Mouse (Mus musculus): ENCODE data around the gene Gm2007. TPM values are rescaled to one million over a fixed set of nuclear protein-coding genes. Genes with fewer than 3 reads are reported as not detected.
"Not testable (repeated sequence)": the region's sequence is repeated elsewhere in the genome, so short reads cannot be mapped to it uniquely, and the experiment has no call there.

The Gm2007 gene
- polyA plus RNA-seq (2017; shearing (Covaris generic)): 1 to 10 TPM in 1 of 2 experiments, not detected in 1; 8.7 TPM

DNA sequence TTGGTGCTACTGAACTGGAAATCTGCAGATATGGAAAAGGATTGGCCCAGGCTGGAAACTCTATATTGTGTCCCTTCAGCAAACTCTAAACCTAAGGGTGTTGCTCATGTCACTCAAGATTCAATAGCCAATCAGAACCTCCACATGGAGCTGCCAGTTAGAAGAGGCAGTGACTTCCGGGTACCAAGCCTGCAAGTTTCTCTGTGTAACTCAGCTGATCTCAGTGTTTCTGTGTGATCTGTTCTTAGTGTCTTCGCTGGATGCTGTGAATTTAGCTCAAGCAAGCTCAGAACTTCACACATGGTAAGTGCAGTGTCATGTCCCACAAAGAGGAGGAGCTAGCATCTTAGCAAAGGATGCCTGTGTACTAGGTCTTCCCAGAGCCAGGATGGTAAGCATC is at the start of gene Gm2007:
Gene Gm2007 (plus strand): TSS at position 301 of the 400 bp plus-strand sequence.
- ATAC-seq: not testable (repeated sequence)

DNA sequence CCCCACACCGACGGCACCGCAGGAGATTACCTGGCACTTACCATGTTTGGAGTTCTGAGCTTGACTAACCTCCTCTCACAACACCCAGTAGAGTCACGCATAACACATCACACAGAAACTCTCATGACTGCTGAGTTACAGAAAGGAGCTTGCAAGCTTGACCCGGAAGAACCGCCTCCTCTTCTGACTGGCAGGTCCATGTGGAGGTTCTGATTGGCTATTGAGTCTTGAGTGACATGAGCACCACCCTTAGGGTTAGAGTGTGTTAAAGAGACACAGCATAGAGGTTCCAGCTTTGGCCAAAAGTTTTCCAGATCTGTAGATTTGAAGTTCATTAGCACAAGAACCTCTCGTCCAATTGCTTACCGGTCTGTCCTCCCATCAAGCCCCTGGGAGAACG is 37.8 kb upstream of the Gm2007 start, which contains the start of gene Zfp969:
Gene Zfp969 (minus strand): TSS at position 101 of the 400 bp plus-strand sequence.
- ATAC-seq: not testable (repeated sequence)

GRCm38 (mm10) chr2:175800993-175801392 is 59.7 kb downstream of the Gm2007 start, which contains the start of gene Gm14288:
Gm14288 (minus strand) TSS chr2:175801093.
- not testable (repeated sequence) for ATAC-seq

Other genes with a start within 250 kb of the Gm2007 start
- gene Gm11007, start 97.6 kb upstream of the Gm2007 start, polyA plus RNA-seq (2017; shearing (Covaris generic)): 1 to 10 TPM in 1 of 2 experiments, not detected in 1; 8.7 TPM
- gene Zfp969, start 37.9 kb upstream of the Gm2007 start, polyA plus RNA-seq (2017; shearing (Covaris generic)): 10 to 100 TPM in 1 of 2 experiments, not detected in 1; 22.3 TPM
- gene Gm14288, start 59.6 kb downstream of the Gm2007 start, polyA plus RNA-seq (2017; shearing (Covaris generic)): 1 to 10 TPM; 1.4 to 3.6 TPM
- 10 to 100 TPM in 1 of 2 experiments, 1 to 10 TPM in 1; 8.1 to 15.4 TPM for gene Gm6710, start 127.7 kb downstream of the Gm2007 start, polyA plus RNA-seq (2017; shearing (Covaris generic))
- gene Zfp966, start 189.6 kb downstream of the Gm2007 start, polyA plus RNA-seq (2017; shearing (Covaris generic)): 1 to 10 TPM; 3.3 to 4.1 TPM
- 1 to 10 TPM; 5.6 to 6.0 TPM for gene Gm2026, start 223.8 kb downstream of the Gm2007 start, polyA plus RNA-seq (2017; shearing (Covaris generic))

All from activated CD4-positive, CD25-positive, alpha-beta regulatory T cell, adult 4 months (primary cell).